Mouse (Mus musculus) limb, embryonic 13.5 days (tissue): Measurements from ENCODE around the gene Nup107. TPM values are rescaled to one million over a fixed set of nuclear protein-coding genes. Genes with fewer than 3 reads are reported as not detected.

ENCODE experiments used
- ATAC-seq: fragments of 200-750 bp; cut with Nextera tagmentation; 2 replicates; pipeline ENCODE4 v1.8.0; 2017; ENCODE audit warnings: low read depth, moderate number of reproducible peaks, moderate TSS enrichment; ENCODE audit not compliant: low FRiP score
- H3K27ac ChIP-seq: fragments of 300-500 bp; sonication (generic); 2 replicates; pipeline ENCODE4 v1.5.1; 2015; ENCODE audit warnings: inconsistent platforms, mild to moderate bottlenecking, moderate library complexity
- H3K27me3 ChIP-seq: fragments of 300-500 bp; sonication (generic); 2 replicates; pipeline ENCODE4 v1.6.1; 2015; ENCODE audit warnings: mild to moderate bottlenecking, inconsistent platforms
- H3K36me3 ChIP-seq: fragments of 300-500 bp; sonication (generic); 2 replicates; pipeline ENCODE4 v1.6.1; 2015; ENCODE audit warnings: inconsistent platforms, mild to moderate bottlenecking, moderate library complexity
- H3K4me1 ChIP-seq: fragments of 300-500 bp; sonication (generic); 2 replicates; pipeline ENCODE4 v1.6.1; 2015; ENCODE audit warnings: inconsistent platforms
- H3K4me2 ChIP-seq: fragments of 300-500 bp; sonication (generic); replicated peaks from 2 replicates; pipeline ENCODE4 v1.6.1; 2015; ENCODE audit warnings: inconsistent platforms, mild to moderate bottlenecking, moderate library complexity
- H3K4me3 ChIP-seq: fragments of 300-500 bp; sonication (generic); 2 replicates; pipeline ENCODE4 v1.5.1; 2015; ENCODE audit warnings: moderate library complexity, mild to moderate bottlenecking, inconsistent platforms
- H3K9ac ChIP-seq: fragments of 300-500 bp; sonication (generic); 2 replicates; pipeline ENCODE4 v1.6.1; 2015; ENCODE audit warnings: mild to moderate bottlenecking, inconsistent platforms
- H3K9me3 ChIP-seq: fragments of 300-500 bp; sonication (generic); 2 replicates; pipeline ENCODE4 v1.6.1; 2016; ENCODE audit warnings: inconsistent platforms
- WGBS: fragments of 180-500 bp; shearing (Covaris S2); methylation state at CpG from one replicate; pipeline ENCODE4 v1.1.7; 2015; 5-methylcytosine and 5-hydroxymethylcytosine counted together
- polyA plus RNA-seq: library from polyadenylated mRNA; unstranded; fragments of >200 nt; fragmentation: Nextera tagmentation; extraction: Ambion mirVana; gene quantifications from 2 replicates; pipeline ENCODE4 v1.2.1, GENCODE M21; 2015

The Nup107 gene
- polyA plus RNA-seq, 1 experiment from 2014 or later: 68.9 TPM

GRCm38 (mm10) chr10:117732184-117732583, 60.3 kb downstream of the Nup107 start:
- H3K4me1 ChIP-seq: no peaks in the 10 kb centered on the region
- H3K9ac ChIP-seq: no peak overlapping the region; the same call in 1 of the 2 replicates
- H3K4me2 ChIP-seq: no peak overlapping the region
- H3K27me3 ChIP-seq: no peaks in the 10 kb centered on the region
- peaks cover 23% of the 10 kb centered on the region for H3K36me3 ChIP-seq
- H3K4me3 ChIP-seq: no peak overlapping the region
- no peaks in the 10 kb centered on the region for H3K9me3 ChIP-seq
- WGBS: 94% methylated on average over 5 of the region's 5 CpGs
- ATAC-seq: no peak
- no peak overlapping the region for H3K27ac ChIP-seq

- Histone ChIP-seq H3K4me3 (no peak overlapping the region), H3K4me1 (no peaks in the 10 kb centered on the region), H3K4me2 (no peak overlapping the region), H3K27me3 (no peaks in the 10 kb centered on the region), H3K36me3 (peaks cover 16% of the 10 kb centered on the region), H3K9ac (no peak overlapping the region), H3K9me3 (no peaks in the 10 kb centered on the region), H3K27ac (no peak overlapping the region)
- ATAC-seq: no peak
- 55% methylated on average over 15 of the region's 15 CpGs for WGBS
Observed at GRCm38 (mm10) chr10:117731244-117732101, 61.0 kb downstream of the Nup107 start.

GRCm38 (mm10) chr10:117730637-117731203, 61.8 kb downstream of the Nup107 start:
- WGBS: 90% methylated on average over 12 of the region's 12 CpGs
- H3K4me2 ChIP-seq: no peak overlapping the region

GRCm38 (mm10) chr10:117730140-117730539, 62.4 kb downstream of the Nup107 start:
- Histone ChIP-seq H3K4me3 (no peak overlapping the region), H3K4me1 (no peaks in the 10 kb centered on the region), H3K4me2 (no peak overlapping the region), H3K36me3 (0 out of 2 replicates have a peak, but pooled peaks cover 6% of the 10 kb centered on the region), H3K9ac (no peak overlapping the region), H3K27ac (no peak overlapping the region), H3K9me3 (no peaks in the 10 kb centered on the region), H3K27me3 (no peaks in the 10 kb centered on the region)
- WGBS: 95% methylated on average over 7 of the region's 7 CpGs
- no peak for ATAC-seq

More at GRCm38 (mm10) chr10:117730637-117731203, 61.8 kb downstream of the Nup107 start:
- no peaks in the 10 kb centered on the region for H3K9me3 ChIP-seq
- no peak overlapping the region for H3K4me3 ChIP-seq
- H3K9ac ChIP-seq: no peak overlapping the region
- H3K27me3 ChIP-seq: no peaks in the 10 kb centered on the region
- H3K27ac ChIP-seq: no peak overlapping the region
- peaks cover 10% of the 10 kb centered on the region; the same call in 1 of the 2 replicates for H3K36me3 ChIP-seq
- H3K4me1 ChIP-seq: no peaks in the 10 kb centered on the region
- ATAC-seq: no peak

GRCm38 (mm10) chr10:117729139-117729814, 63.2 kb downstream of the Nup107 start:
- no peaks in the 10 kb centered on the region for H3K9me3 ChIP-seq
- no peak for ATAC-seq
- WGBS: 62% methylated on average over 11 of the region's 11 CpGs

GRCm38 (mm10) chr10:117728574-117728973, 63.9 kb downstream of the Nup107 start:
- 80% methylated on average over 5 of the region's 5 CpGs for WGBS
- Histone ChIP-seq H3K27me3 (no peaks in the 10 kb centered on the region), H3K4me3 (no peak overlapping the region), H3K27ac (no peak overlapping the region), H3K4me2 (no peak overlapping the region), H3K9me3 (no peaks in the 10 kb centered on the region), H3K9ac (no peak overlapping the region), H3K36me3 (0 out of 2 replicates have a peak, but pooled peaks cover 6% of the 10 kb centered on the region), H3K4me1 (no peaks in the 10 kb centered on the region)
- no peak for ATAC-seq

More at GRCm38 (mm10) chr10:117729139-117729814, 63.2 kb downstream of the Nup107 start:
- 0 out of 2 replicates have a peak, but pooled peaks cover 6% of the 10 kb centered on the region for H3K36me3 ChIP-seq
- H3K27me3 ChIP-seq: no peaks in the 10 kb centered on the region
- no peak overlapping the region for H3K9ac ChIP-seq
- no peak overlapping the region for H3K4me2 ChIP-seq
- no peak overlapping the region for H3K27ac ChIP-seq
- H3K4me3 ChIP-seq: no peak overlapping the region
- H3K4me1 ChIP-seq: no peaks in the 10 kb centered on the region

GRCm38 (mm10) chr10:117727518-117728110, 64.9 kb downstream of the Nup107 start:
- Histone ChIP-seq H3K27ac (no peak overlapping the region), H3K4me1 (no peaks in the 10 kb centered on the region), H3K4me3 (no peak overlapping the region), H3K4me2 (no peak overlapping the region), H3K27me3 (no peaks in the 10 kb centered on the region), H3K36me3 (0 out of 2 replicates have a peak, but pooled peaks cover under 1% of the 10 kb centered on the region), H3K9me3 (no peaks in the 10 kb centered on the region), H3K9ac (no peak overlapping the region)
- 77% methylated on average over 9 of the region's 9 CpGs for WGBS
- ATAC-seq: no peak

GRCm38 (mm10) chr10:117726888-117727385, 65.6 kb downstream of the Nup107 start:
- no peak for ATAC-seq
- Histone ChIP-seq H3K4me1 (no peaks in the 10 kb centered on the region), H3K4me2 (no peak overlapping the region), H3K9me3 (no peaks in the 10 kb centered on the region), H3K27me3 (no peaks in the 10 kb centered on the region), H3K4me3 (no peak overlapping the region), H3K27ac (no peak overlapping the region), H3K36me3 (no peaks in the 10 kb centered on the region), H3K9ac (no peak overlapping the region)
- WGBS: 95% methylated on average over 4 of the region's 4 CpGs

- Histone ChIP-seq H3K9me3 (no peaks in the 10 kb centered on the region), H3K27ac (no peak overlapping the region; the same call in 1 of the 2 replicates), H3K4me1 (no peaks in the 10 kb centered on the region), H3K9ac (no peak overlapping the region), H3K4me3 (no peak overlapping the region), H3K27me3 (no peaks in the 10 kb centered on the region), H3K36me3 (no peaks in the 10 kb centered on the region), H3K4me2 (no peak overlapping the region)
- WGBS: 92% methylated on average over 4 of the region's 4 CpGs
- ATAC-seq: no peak
Observed at GRCm38 (mm10) chr10:117726350-117726749, 66.2 kb downstream of the Nup107 start.

GRCm38 (mm10) chr10:117725671-117726070, 66.8 kb downstream of the Nup107 start:
- Histone ChIP-seq H3K4me2 (no peak overlapping the region), H3K27ac (no peak overlapping the region), H3K27me3 (no peaks in the 10 kb centered on the region), H3K9me3 (no peaks in the 10 kb centered on the region), H3K4me3 (no peak overlapping the region), H3K36me3 (no peaks in the 10 kb centered on the region), H3K9ac (no peak overlapping the region), H3K4me1 (no peaks in the 10 kb centered on the region)
- WGBS: 73% methylated on average over 7 of the region's 7 CpGs
- ATAC-seq: no peak

- no peak overlapping the region for H3K4me3 ChIP-seq
- no peaks in the 10 kb centered on the region for H3K36me3 ChIP-seq
- no peak overlapping the region for H3K27ac ChIP-seq
- 88% methylated on average over 3 of the region's 3 CpGs for WGBS
- no peaks in the 10 kb centered on the region for H3K27me3 ChIP-seq
- no peak overlapping the region for H3K4me2 ChIP-seq
- no peak overlapping the region for H3K9ac ChIP-seq
- ATAC-seq: no peak
- H3K9me3 ChIP-seq: no peaks in the 10 kb centered on the region
- no peaks in the 10 kb centered on the region for H3K4me1 ChIP-seq
Observed at GRCm38 (mm10) chr10:117724804-117725361, 67.6 kb downstream of the Nup107 start.
